Mouse (Mus musculus): ENCODE results near the gene Rbx1.

DNA sequence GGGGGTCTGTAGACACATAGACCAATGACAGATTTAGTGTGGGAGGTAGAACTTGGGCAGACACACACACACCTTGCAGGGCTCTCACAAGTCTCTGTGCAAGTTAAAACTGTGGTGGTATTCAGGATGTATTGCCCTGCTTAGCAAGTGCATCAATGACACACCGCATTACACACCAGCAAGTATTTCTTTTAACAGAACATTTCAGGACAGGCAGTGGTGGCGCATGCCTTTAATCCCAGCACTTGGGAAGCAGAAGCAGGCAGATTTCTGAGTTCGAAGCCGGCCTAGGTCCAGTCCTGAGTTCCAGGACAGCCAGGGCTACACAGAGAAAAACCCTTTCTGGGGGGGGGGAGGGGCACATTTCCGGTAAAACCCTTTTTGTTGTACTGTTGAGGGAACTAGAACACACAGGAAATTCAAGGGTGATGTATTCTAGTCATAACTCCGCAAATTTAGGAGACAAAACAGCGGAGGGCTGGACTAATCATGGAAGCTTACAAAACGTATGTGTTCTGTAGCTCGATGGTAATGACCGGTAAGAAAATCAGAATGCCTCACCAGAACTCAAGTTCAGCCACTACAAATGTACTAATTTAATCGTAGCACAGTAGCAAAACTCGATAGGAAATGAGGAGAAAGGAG lies 958 bp upstream of the Rbx1 start:
- TF ChIP-seq EP300 (IDR thresholded peaks at IDR 0.05) (no peak), CTCF (IDR thresholded peaks at IDR 0.05) (no peak)
